Mouse (Mus musculus) kidney, adult 2 months (tissue): ENCODE measurements around the gene Gorasp2. TPM values are rescaled to one million over a fixed set of nuclear protein-coding genes. Genes with fewer than 3 reads are reported as not detected.

Experiments
- DNase-seq: peaks from one replicate; pipeline ENCODE4 v3.0.0; 2021
- H3K27ac ChIP-seq: fragments of 200-500 bp; 2 replicates; pipeline ENCODE4 v1.5.1; 2012; ENCODE audit warnings: low read depth, low read length, control low read depth, inconsistent platforms; ENCODE audit not compliant: insufficient read depth
- H3K27me3 ChIP-seq: fragments of 200-500 bp; replicated peaks from 2 replicates; pipeline ENCODE4 v1.6.1; 2012; ENCODE audit warnings: mild to moderate bottlenecking, moderate library complexity, low read length, inconsistent platforms; ENCODE audit not compliant: control insufficient read depth, insufficient read depth
- H3K36me3 ChIP-seq: fragments of 200-500 bp; 2 replicates; pipeline ENCODE4 v1.6.1; 2012; ENCODE audit warnings: mild to moderate bottlenecking, moderate library complexity, low read length, inconsistent platforms; ENCODE audit not compliant: control insufficient read depth, insufficient read depth
- H3K4me1 ChIP-seq: fragments of 200-500 bp; 2 replicates; pipeline ENCODE4 v1.6.1; 2011; ENCODE audit warnings: low read length; ENCODE audit not compliant: control insufficient read depth, insufficient read depth
- H3K4me3 ChIP-seq: fragments of 200-500 bp; 2 replicates; pipeline ENCODE4 v1.5.1; 2011; ENCODE audit warnings: mild to moderate bottlenecking, low read depth, low read length, control low read depth; ENCODE audit not compliant: insufficient read depth
- CTCF ChIP-seq: fragments of 200-500 bp; conservative IDR thresholded peaks from 2 replicates; pipeline ENCODE4 v1.5.1; 2011; ENCODE audit warnings: low read depth, mild to moderate bottlenecking, control low read depth, low read length, moderate library complexity, mixed read lengths; ENCODE audit not compliant: insufficient read depth, insufficient read length
- POLR2A ChIP-seq: fragments of 200-500 bp; IDR thresholded peaks from one replicate; pipeline ENCODE4 v1.6.1; 2011; ENCODE audit warnings: low read depth, low read length, control low read depth
- WGBS: fragments of 180-500 bp; shearing (Covaris S2); methylation state at CpG from one replicate; pipeline ENCODE4 v1.1.7; 2018; 5-methylcytosine and 5-hydroxymethylcytosine counted together
- polyA plus RNA-seq: library from polyadenylated mRNA; depleted of rRNA; stranded (reverse); fragments of >200 nt; gene quantifications from 2 replicates; pipeline ENCODE4 v1.2.3, GENCODE M21; 2012

Gene Gorasp2
- polyA plus RNA-seq, 1 experiment, result 81.9 TPM

GRCm38 (mm10) chr2:70673445-70674126 is 12.2 kb downstream of the Gorasp2 start:
- no peak overlapping the region for H3K4me3 ChIP-seq
- H3K27me3 ChIP-seq, result no peaks in the 10 kb centered on the region
- TF ChIP-seq CTCF (no peak), POLR2A (no peak)
- no peak overlapping the region for H3K27ac ChIP-seq
- WGBS, result 60% methylated on average over 7 of the region's 7 CpGs
- peak; percentile 37 for DNase-seq
- H3K4me1 ChIP-seq, result peaks cover 7% of the 10 kb centered on the region; the same call in 1 of the 2 replicates
- no peaks in the 10 kb centered on the region; the same call in 1 of the 2 replicates for H3K36me3 ChIP-seq

- Histone ChIP-seq H3K4me3 (no peak overlapping the region), H3K4me1 (no peaks in the 10 kb centered on the region), H3K27ac (no peak overlapping the region), H3K27me3 (no peaks in the 10 kb centered on the region), H3K36me3 (peaks cover 8% of the 10 kb centered on the region)
- 62% methylated on average over 2 of the region's 2 CpGs for WGBS
- no peak for TF ChIP-seq CTCF
- DNase-seq, result no peak
These were observed 20.9 kb downstream of the Gorasp2 start for GRCm38 (mm10) chr2:70682324-70682723.

- no peak for DNase-seq
- TF ChIP-seq CTCF (no peak), POLR2A (no peak)
- peaks cover 2% of the 10 kb centered on the region; the same call in 1 of the 2 replicates for H3K36me3 ChIP-seq
- 92% methylated on average over 21 of the region's 21 CpGs for WGBS
- H3K4me1 ChIP-seq, result no peaks in the 10 kb centered on the region
- no peak overlapping the region for H3K27ac ChIP-seq
- H3K4me3 ChIP-seq, result no peak overlapping the region
- H3K27me3 ChIP-seq, result no peaks in the 10 kb centered on the region
These were observed 27.2 kb downstream of the Gorasp2 start for GRCm38 (mm10) chr2:70688454-70689078.

GRCm38 (mm10) chr2:70690195-70690594 is 28.8 kb downstream of the Gorasp2 start:
- Histone ChIP-seq H3K4me1 (no peaks in the 10 kb centered on the region), H3K27ac (no peak overlapping the region), H3K4me3 (no peak overlapping the region), H3K36me3 (no peaks in the 10 kb centered on the region; the same call in 1 of the 2 replicates), H3K27me3 (no peaks in the 10 kb centered on the region)
- no peak for TF ChIP-seq POLR2A
- no peak for TF ChIP-seq CTCF
- 77% methylated on average over 11 of the region's 11 CpGs for whole genome bisulfite sequencing
- peak; percentile 6 for DNase-seq

- Histone ChIP-seq H3K4me3 (no peak overlapping the region), H3K36me3 (no peaks in the 10 kb centered on the region), H3K4me1 (no peaks in the 10 kb centered on the region), H3K27me3 (no peaks in the 10 kb centered on the region), H3K27ac (no peak overlapping the region)
- WGBS, result 73% methylated on average over 10 of the region's 10 CpGs
- TF ChIP-seq CTCF (no peak), POLR2A (no peak)
- DNase-seq, result no peak
These were observed 34.3 kb downstream of the Gorasp2 start for GRCm38 (mm10) chr2:70695712-70696111.

GRCm38 (mm10) chr2:70700851-70701250 is 39.5 kb downstream of the Gorasp2 start:
- TF ChIP-seq POLR2A, result no peak
- TF ChIP-seq CTCF, result no peak
- H3K4me1 ChIP-seq, result no peaks in the 10 kb centered on the region
- H3K4me3 ChIP-seq, result no peak overlapping the region
- H3K36me3 ChIP-seq, result no peaks in the 10 kb centered on the region
- 95% methylated on average over 3 of the region's 3 CpGs for WGBS
- no peak for DNase-seq
- no peak overlapping the region for H3K27ac ChIP-seq
- no peaks in the 10 kb centered on the region for H3K27me3 ChIP-seq

GRCm38 (mm10) chr2:70701571-70701970 is 40.2 kb downstream of the Gorasp2 start:
- Histone ChIP-seq H3K27ac (no peak overlapping the region), H3K4me1 (no peaks in the 10 kb centered on the region), H3K4me3 (no peak overlapping the region), H3K27me3 (no peaks in the 10 kb centered on the region), H3K36me3 (no peaks in the 10 kb centered on the region)
- TF ChIP-seq POLR2A, result no peak
- no peak for TF ChIP-seq CTCF
- no peak for DNase-seq
- WGBS, result 70% methylated on average over 9 of the region's 9 CpGs
